Mouse (Mus musculus) cortical plate, adult 2 months (tissue): ENCODE results near the gene Adam19. TPM values are rescaled to one million over a fixed set of nuclear protein-coding genes. Genes with fewer than 3 reads are reported as not detected.

ENCODE experiments used
- H3K27ac ChIP-seq: fragments of 200-500 bp; 2 replicates; pipeline ENCODE4 v1.5.1; 2012; ENCODE audit warnings: low read length, control low read depth, inconsistent platforms; ENCODE audit not compliant: insufficient read depth
- H3K4me1 ChIP-seq: fragments of 200-500 bp; 2 replicates; pipeline ENCODE4 v1.6.1; 2011; ENCODE audit warnings: low read length; ENCODE audit not compliant: control insufficient read depth, insufficient read depth
- H3K4me3 ChIP-seq: fragments of 200-500 bp; 2 replicates; pipeline ENCODE4 v1.5.1; 2011; ENCODE audit warnings: mild to moderate bottlenecking, low read length, control low read depth; ENCODE audit not compliant: insufficient read depth
- CTCF ChIP-seq: fragments of 200-500 bp; IDR thresholded peaks from 2 replicates; pipeline ENCODE4 v1.5.1; 2011; ENCODE audit warnings: mild to moderate bottlenecking, control low read depth, low read length; ENCODE audit not compliant: insufficient read depth; ENCODE audit errors: extremely low read depth
- POLR2A ChIP-seq: fragments of 200-500 bp; IDR thresholded peaks from 2 replicates; pipeline ENCODE4 v1.6.1; 2011; ENCODE audit warnings: mild to moderate bottlenecking, low read length, control low read depth; ENCODE audit not compliant: insufficient read depth; ENCODE audit errors: extremely low read depth
- polyA plus RNA-seq: library from polyadenylated mRNA; depleted of rRNA; stranded (reverse); fragments of >200 nt; gene quantifications from 2 replicates; pipeline ENCODE4 v1.2.3, GENCODE M21; 2012; rRNA removed

The Adam19 gene
- polyA plus RNA-seq, 1 experiment: 9.9 TPM

GRCm38 (mm10) chr11:46194175-46194574 is 138.4 kb downstream of the Adam19 start:
- Histone ChIP-seq H3K4me3 (no peak overlapping the region), H3K27ac (no peak overlapping the region), H3K4me1 (no peaks in the 10 kb centered on the region)
- TF ChIP-seq POLR2A (no peak), CTCF (no peak)

Other genes with a start within 250 kb of the Adam19 start
- gene Clint1, start 203.9 kb upstream of the Adam19 start, polyA plus RNA-seq: 41.5 and 41.7 TPM in 2 replicates
- 11.7 and 12.3 TPM in 2 replicates for gene Lsm11, start 111.1 kb upstream of the Adam19 start, polyA plus RNA-seq
- 8.2 and 8.4 TPM in 2 replicates for gene Thg1l, start 100.5 kb upstream of the Adam19 start, polyA plus RNA-seq
- 0.04 and 0.08 TPM in 2 replicates for gene Sox30, start 75.7 kb upstream of the Adam19 start, polyA plus RNA-seq
- gene Gm12166, start 3.7 kb upstream of the Adam19 start, polyA plus RNA-seq: 6.8 and 11.1 TPM in 2 replicates
- 4.0 and 4.9 TPM in 2 replicates for gene Nipal4, start 110.5 kb downstream of the Adam19 start, polyA plus RNA-seq
- gene Fndc9, start 179.5 kb downstream of the Adam19 start, polyA plus RNA-seq: 0.61 and 0.96 TPM in 2 replicates